Mouse (Mus musculus): Measurements from ENCODE around the gene Pten. TPM values are rescaled to one million over a fixed set of nuclear protein-coding genes. Genes with fewer than 3 reads are reported as not detected.
"Not testable (repeated sequence)": the region's sequence is repeated elsewhere in the genome, so short reads cannot be mapped to it uniquely, and the experiment has no call there.

Gene Pten
- polyA plus RNA-seq, 1 experiment from 2014 or later: 9.5 TPM

DNA sequence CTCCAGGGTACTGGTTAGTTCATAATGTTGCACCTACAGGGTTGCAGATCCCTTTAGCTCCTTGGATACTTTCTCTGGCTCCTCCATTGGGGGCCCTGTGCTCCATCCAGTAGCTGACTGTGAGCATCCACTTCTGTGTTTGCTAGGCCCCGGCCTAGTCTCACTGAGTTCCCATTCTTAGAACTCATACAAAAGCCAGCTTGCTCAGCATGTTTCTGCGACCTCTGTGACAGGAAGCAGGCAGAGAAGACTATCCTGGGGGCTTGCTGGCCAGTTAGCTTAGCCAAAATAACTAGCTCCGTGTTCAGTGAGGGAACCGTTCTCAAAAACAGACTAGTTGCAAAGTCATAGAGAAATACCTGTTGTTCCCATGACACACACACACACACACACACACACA is 30.1 kb downstream of the Pten start:
- H3K4me2 ChIP-seq; H3K27me3 ChIP-seq; ATAC-seq (ENCODE audit: insufficient number of reproducible peaks, low FRiP score, low TSS enrichment, low read depth); H3K36me3 ChIP-seq; H3K9me3 ChIP-seq; H3K4me3 ChIP-seq; H3K4me1 ChIP-seq; H3K9ac ChIP-seq; H3K27ac ChIP-seq: not testable (repeated sequence)
- 68% methylated on average over 4 of the region's 4 CpGs for WGBS

DNA sequence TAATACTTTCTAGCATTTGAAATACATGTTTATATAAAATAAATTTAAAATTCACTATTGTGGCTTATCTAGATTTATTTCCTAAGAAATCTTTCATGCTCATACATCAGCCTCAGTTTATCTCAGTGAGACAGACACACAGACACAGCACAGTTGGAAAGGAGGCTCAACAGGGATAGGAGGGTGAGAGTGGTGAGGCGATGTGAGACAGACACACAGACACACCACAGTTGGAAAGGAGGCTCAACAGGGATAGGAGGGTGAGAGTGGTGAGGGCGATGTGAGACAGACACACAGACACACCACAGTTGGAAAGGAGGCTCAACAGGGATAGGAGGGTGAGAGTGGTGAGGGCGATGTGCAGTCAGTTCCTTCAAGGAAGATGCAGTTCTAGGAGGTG is 30.7 kb downstream of the Pten start:
- not testable (repeated sequence) for H3K4me3 ChIP-seq; H3K27me3 ChIP-seq; H3K27ac ChIP-seq; H3K4me2 ChIP-seq; H3K9ac ChIP-seq; H3K36me3 ChIP-seq; ATAC-seq (ENCODE audit: insufficient number of reproducible peaks, low FRiP score, low TSS enrichment, low read depth); H3K9me3 ChIP-seq
- peaks cover 11% of the 10 kb centered on the region for H3K4me1 ChIP-seq
- 93% methylated on average over 3 of the region's 3 CpGs for WGBS

DNA sequence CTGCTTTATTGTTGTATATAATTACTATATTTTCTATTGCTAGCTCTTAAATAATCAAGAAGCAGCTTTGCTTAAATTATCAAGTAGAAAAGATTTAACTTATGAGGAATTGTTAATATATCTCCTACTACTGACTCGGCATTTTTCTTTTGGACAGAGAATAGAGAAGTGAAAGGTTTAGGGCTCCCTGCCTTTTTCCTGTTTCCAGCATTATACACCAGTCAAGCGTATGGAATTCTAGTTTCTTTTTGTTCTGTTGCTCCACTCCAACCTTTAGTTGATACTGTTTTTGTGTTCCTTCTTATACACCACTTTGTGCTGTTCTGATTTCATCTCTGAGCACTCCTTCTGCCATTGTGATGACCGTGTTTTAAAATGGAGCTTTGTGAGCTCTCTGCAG is 32.2 kb downstream of the Pten start:
- H3K4me2 ChIP-seq: no peak overlapping the region
- H3K9me3 ChIP-seq: no peaks in the 10 kb centered on the region
- H3K9ac ChIP-seq: no peak overlapping the region
- H3K4me1 ChIP-seq: peaks cover 19% of the 10 kb centered on the region
- no peak for ATAC-seq (ENCODE audit: insufficient number of reproducible peaks, low FRiP score, low TSS enrichment, low read depth)
- H3K36me3 ChIP-seq: peaks cover 5% of the 10 kb centered on the region; the same call in 1 of the 2 replicates
- no peak overlapping the region for H3K4me3 ChIP-seq
- H3K27ac ChIP-seq: no peak overlapping the region
- 80% methylated on average over 3 of the region's 3 CpGs for WGBS
- no peaks in the 10 kb centered on the region for H3K27me3 ChIP-seq

DNA sequence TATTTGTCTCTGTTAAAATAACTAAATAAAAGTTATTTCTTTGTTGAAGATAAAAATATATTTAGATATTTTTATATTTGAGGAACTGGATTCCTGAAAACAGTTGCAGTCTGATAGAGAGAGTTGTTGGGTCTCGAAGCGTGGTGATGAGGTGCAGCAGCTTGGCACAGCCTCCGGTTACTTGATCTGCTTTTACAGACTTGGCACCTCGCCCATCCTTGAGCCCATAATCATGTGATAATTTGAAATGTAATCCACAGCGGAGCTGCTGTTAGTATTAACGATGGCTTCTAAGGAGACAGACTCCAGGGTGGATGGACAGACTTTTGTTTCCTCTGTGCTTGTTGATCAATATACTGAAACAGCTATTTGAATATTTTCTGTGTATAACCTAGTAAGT is 35.3 kb downstream of the Pten start:
- Histone ChIP-seq H3K9me3 (no peaks in the 10 kb centered on the region), H3K27ac (no peak overlapping the region), H3K4me3 (no peak overlapping the region), H3K36me3 (no peaks in the 10 kb centered on the region), H3K9ac (no peak overlapping the region), H3K27me3 (no peaks in the 10 kb centered on the region), H3K4me2 (no peak overlapping the region), H3K4me1 (peaks cover 19% of the 10 kb centered on the region)
- no peak for ATAC-seq (ENCODE audit: insufficient number of reproducible peaks, low FRiP score, low TSS enrichment, low read depth)
- 9% methylated on average over 6 of the region's 6 CpGs for WGBS

DNA sequence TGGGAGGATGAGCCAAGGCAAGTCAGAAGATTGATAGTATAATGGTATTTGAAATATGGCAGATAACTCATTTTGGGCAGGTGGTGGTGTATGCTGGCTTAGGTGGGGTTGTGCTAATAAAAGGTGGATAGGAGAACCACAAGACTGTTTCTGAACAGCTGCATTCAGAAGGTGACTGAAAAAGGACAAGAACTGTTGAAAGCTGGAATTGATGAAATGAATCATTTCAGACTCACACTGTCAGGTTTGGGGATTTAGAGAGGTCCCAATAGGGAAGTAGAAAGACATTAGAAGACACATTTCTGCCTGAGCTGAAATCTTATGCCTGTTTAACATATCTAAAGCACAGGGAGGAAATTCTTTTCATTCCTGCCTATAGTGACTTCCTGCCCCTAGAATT is 36.6 kb downstream of the Pten start:
- H3K9me3 ChIP-seq: no peaks in the 10 kb centered on the region
- H3K4me1 ChIP-seq: peaks cover 19% of the 10 kb centered on the region
- no peak for ATAC-seq (ENCODE audit: insufficient number of reproducible peaks, low FRiP score, low TSS enrichment, low read depth)
- H3K27me3 ChIP-seq: no peaks in the 10 kb centered on the region
- H3K27ac ChIP-seq: no peak overlapping the region
- no peak overlapping the region for H3K4me3 ChIP-seq
- 0 out of 2 replicates have a peak, but pooled peaks cover 2% of the 10 kb centered on the region for H3K36me3 ChIP-seq
- no peak overlapping the region for H3K4me2 ChIP-seq
- no peak overlapping the region for H3K9ac ChIP-seq

DNA sequence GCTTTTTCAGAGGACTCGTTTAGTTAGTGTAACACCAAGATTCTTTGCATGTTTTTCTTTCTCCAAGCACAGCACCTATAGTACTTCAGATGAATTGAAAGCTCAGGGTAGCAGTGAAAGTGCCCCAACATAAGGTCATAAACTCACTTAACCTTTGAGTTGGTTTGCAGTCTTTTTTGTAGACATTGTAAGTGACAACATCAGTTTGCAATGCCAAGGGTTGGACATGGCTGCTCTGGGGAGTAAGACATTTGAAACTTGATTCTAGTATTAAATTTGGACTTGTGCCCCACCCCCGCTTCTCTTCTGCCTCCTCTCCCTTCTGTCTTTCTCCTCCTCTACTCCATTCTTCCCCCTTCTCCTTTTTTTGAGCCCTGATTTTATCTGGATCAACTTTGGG is 43.3 kb downstream of the Pten start:
- H3K27me3 ChIP-seq: no peaks in the 10 kb centered on the region
- no peak overlapping the region for H3K27ac ChIP-seq
- no peak for ATAC-seq (ENCODE audit: insufficient number of reproducible peaks, low FRiP score, low TSS enrichment, low read depth)
- peaks cover 15% of the 10 kb centered on the region; the same call in 1 of the 2 replicates for H3K36me3 ChIP-seq
- no peak overlapping the region for H3K4me3 ChIP-seq
- WGBS: 89% methylated on average over 2 of the region's 2 CpGs
- H3K4me1 ChIP-seq: no peaks in the 10 kb centered on the region
- no peaks in the 10 kb centered on the region for H3K9me3 ChIP-seq
- H3K9ac ChIP-seq: no peak overlapping the region
- H3K4me2 ChIP-seq: no peak overlapping the region

DNA sequence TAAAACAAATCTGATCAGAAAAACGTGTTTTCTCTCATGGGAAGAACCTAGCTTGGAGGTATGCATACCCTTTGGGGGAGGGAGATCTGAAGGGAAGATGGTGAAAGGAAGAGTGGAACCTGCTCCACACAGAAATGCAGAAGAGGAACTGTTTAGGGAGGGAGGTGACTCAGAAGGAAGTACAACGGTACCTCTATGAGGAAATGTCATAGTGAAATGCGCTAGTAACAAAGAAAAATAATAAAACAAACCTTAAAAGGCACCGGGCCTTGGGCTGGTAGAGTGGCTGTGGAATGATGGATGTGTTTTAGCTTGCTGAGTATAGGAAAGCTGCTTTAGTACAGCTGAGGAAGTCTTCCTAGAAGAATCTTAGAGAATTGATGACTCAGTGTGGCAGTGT is 47.4 kb downstream of the Pten start:
- no peak overlapping the region for H3K4me3 ChIP-seq
- H3K9ac ChIP-seq: no peak overlapping the region
- H3K4me2 ChIP-seq: no peak overlapping the region
- H3K27me3 ChIP-seq: no peaks in the 10 kb centered on the region
- ATAC-seq (ENCODE audit: insufficient number of reproducible peaks, low FRiP score, low TSS enrichment, low read depth): no peak
- H3K9me3 ChIP-seq: no peaks in the 10 kb centered on the region
- H3K36me3 ChIP-seq: peaks cover 12% of the 10 kb centered on the region; the same call in 1 of the 2 replicates
- no peaks in the 10 kb centered on the region for H3K4me1 ChIP-seq
- 73% methylated on average over 4 of the region's 4 CpGs for WGBS
- no peak overlapping the region for H3K27ac ChIP-seq

DNA sequence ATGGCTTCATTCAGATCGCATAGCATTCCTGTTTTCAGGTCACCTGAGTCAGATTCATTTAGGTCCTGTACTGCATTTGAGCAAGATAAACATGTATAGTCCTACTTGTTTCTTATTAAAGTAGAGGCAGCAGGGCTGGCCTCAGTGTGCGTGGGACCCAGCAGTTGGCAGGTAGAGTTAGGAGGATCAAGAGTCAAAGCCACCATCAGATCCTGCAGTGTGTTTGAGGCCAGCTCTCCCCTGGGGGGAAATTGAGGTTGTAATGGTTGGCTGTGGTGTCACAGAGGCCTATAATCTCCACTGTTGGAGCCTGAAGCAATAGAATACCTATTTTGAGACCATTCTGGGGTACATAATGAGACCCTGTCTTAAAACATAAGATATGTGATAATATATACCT is 50.3 kb downstream of the Pten start:
- 91% methylated on average over 2 of the region's 2 CpGs for WGBS
- peaks cover 5% of the 10 kb centered on the region; the same call in 1 of the 2 replicates for H3K36me3 ChIP-seq
- no peak for ATAC-seq (ENCODE audit: insufficient number of reproducible peaks, low FRiP score, low TSS enrichment, low read depth)

DNA sequence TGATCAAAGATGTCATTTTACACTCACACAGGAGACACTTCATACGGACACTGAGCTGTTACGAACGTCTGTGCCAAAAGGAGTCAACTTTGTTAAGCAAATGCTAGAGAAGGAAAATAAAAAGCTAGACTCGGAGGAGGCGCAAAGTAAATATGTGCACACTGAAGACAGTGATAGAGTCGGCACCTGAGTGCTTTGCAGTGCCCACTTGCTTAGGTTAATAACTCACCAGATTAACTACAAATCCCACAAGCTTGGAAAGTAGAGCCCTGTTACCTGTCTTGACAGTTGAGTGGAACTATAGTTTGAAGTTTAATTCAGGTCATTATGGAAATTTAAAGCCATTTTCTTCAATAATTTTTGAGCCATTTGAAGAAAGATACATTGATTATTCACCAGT is 51.4 kb downstream of the Pten start:
- H3K36me3 ChIP-seq: peaks cover 6% of the 10 kb centered on the region; the same call in 1 of the 2 replicates
- H3K27me3 ChIP-seq: no peaks in the 10 kb centered on the region
- no peak overlapping the region for H3K27ac ChIP-seq
- H3K4me3 ChIP-seq: no peak overlapping the region
- H3K9ac ChIP-seq: no peak overlapping the region
- no peak overlapping the region for H3K4me2 ChIP-seq
- no peaks in the 10 kb centered on the region for H3K4me1 ChIP-seq
- ATAC-seq (ENCODE audit: insufficient number of reproducible peaks, low FRiP score, low TSS enrichment, low read depth): no peak
- WGBS: 76% methylated on average over 6 of the region's 6 CpGs
- no peaks in the 10 kb centered on the region for H3K9me3 ChIP-seq

More for the DNA sequence above, 50.3 kb downstream of the Pten start:
- H3K27me3 ChIP-seq: no peaks in the 10 kb centered on the region
- H3K4me3 ChIP-seq: no peak overlapping the region
- no peak overlapping the region for H3K27ac ChIP-seq
- no peak overlapping the region for H3K4me2 ChIP-seq
- no peaks in the 10 kb centered on the region for H3K9me3 ChIP-seq
- H3K4me1 ChIP-seq: no peaks in the 10 kb centered on the region
- H3K9ac ChIP-seq: no peak overlapping the region

DNA sequence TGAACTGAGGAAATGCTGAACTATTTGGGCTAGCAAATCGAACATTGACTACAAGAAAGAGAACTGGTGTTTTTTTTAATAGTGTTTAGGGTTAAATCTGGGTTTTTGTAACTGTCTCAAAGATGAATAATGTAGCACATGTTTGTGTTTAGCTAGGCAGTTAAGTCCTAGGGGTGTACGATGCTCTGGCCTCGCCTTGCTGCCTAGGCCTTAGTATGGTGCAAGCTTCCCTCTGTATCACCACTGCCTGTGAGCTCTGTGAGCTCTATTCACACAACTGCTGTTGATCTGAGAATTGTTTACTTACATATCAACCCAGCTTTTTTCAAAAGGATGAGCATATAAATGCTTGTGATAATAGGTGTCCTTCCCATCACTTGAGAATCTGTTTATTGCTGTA is 51.8 kb downstream of the Pten start:
- H3K4me1 ChIP-seq: no peaks in the 10 kb centered on the region
- H3K27me3 ChIP-seq: no peaks in the 10 kb centered on the region
- no peak overlapping the region for H3K27ac ChIP-seq
- H3K9ac ChIP-seq: no peak overlapping the region
- no peak overlapping the region for H3K4me3 ChIP-seq
- H3K4me2 ChIP-seq: no peak overlapping the region
- H3K36me3 ChIP-seq: peaks cover 9% of the 10 kb centered on the region; the same call in 1 of the 2 replicates
- 65% methylated on average over 3 of the region's 3 CpGs for WGBS
- H3K9me3 ChIP-seq: no peaks in the 10 kb centered on the region
- ATAC-seq (ENCODE audit: insufficient number of reproducible peaks, low FRiP score, low TSS enrichment, low read depth): no peak

DNA sequence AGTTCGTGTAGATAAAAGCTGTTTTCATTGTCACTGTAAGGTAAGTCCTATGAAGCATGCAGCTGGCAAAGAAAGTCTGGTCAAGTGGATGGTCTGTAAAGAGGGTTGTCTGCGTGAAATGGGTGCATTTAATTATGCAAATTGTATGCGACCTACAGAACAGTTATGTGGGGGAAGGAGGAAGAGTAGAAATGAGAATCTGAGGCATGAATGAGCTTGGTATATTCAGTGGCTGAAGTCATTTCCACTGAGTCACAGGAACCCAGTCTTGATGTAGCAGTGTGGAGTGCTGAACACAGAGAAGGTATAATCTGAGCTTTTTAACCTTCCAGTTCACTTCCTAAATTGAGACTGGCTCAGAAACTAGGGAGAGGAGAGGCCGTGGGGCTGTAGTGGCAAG is 61.5 kb downstream of the Pten start:
- peaks cover 21% of the 10 kb centered on the region for H3K36me3 ChIP-seq
- no peaks in the 10 kb centered on the region for H3K27me3 ChIP-seq
- H3K27ac ChIP-seq: no peak overlapping the region
- 83% methylated on average over 4 of the region's 4 CpGs for WGBS
- H3K4me2 ChIP-seq: no peak overlapping the region
- ATAC-seq (ENCODE audit: insufficient number of reproducible peaks, low FRiP score, low TSS enrichment, low read depth): no peak
- H3K4me1 ChIP-seq: no peaks in the 10 kb centered on the region
- H3K9ac ChIP-seq: no peak overlapping the region
- H3K4me3 ChIP-seq: no peak overlapping the region
- no peaks in the 10 kb centered on the region for H3K9me3 ChIP-seq

DNA sequence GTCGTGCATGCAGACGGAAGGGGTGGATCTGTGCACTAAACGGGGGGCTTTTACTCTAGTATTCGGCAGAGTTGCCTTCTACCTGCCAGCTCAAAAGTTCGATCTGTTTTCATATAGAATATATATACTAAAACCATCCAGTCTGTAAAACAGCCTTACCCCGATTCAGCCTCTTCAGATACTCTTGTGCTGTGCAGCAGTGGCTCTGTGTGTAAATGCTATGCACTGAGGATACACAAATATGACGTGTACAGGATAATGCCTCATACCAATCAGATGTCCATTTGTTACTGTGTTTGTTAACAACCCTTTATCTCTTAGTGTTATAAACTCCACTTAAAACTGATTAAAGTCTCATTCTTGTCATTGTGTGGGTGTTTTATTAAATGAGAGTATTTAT is 65.7 kb downstream of the Pten start:
- H3K4me1 ChIP-seq; H3K27me3 ChIP-seq; ATAC-seq (ENCODE audit: insufficient number of reproducible peaks, low FRiP score, low TSS enrichment, low read depth); H3K9me3 ChIP-seq; H3K4me3 ChIP-seq; H3K4me2 ChIP-seq; H3K9ac ChIP-seq; H3K27ac ChIP-seq; H3K36me3 ChIP-seq: not testable (repeated sequence)
- WGBS: no CpG with 5 or more reads among the region's 7 CpGs

DNA sequence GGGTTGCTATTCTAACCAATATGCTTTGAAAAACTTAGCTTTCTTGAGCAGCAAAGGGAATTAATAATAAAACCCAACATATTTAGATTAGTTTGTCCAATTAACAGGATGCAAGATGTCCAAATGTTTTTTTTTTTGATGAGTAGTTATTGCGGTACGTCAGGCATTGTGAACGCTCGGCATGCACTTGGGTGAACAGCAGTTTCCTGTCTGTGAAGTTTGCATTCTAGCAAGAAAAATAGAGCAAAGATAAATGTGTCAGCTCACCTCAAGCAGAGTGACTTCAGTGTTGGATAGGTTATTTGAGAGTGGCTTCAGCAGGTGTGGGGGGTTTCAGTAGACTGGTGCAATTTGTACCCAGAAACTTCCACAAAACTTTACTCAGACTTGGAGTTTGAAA is 69.3 kb downstream of the Pten start:
- H3K27ac ChIP-seq: no peak overlapping the region
- no peaks in the 10 kb centered on the region for H3K4me1 ChIP-seq
- ATAC-seq (ENCODE audit: insufficient number of reproducible peaks, low FRiP score, low TSS enrichment, low read depth): no peak
- no peak overlapping the region for H3K4me2 ChIP-seq
- no peak overlapping the region for H3K4me3 ChIP-seq
- no peaks in the 10 kb centered on the region for H3K27me3 ChIP-seq
- no peaks in the 10 kb centered on the region for H3K36me3 ChIP-seq
- WGBS: 87% methylated on average over 4 of the region's 4 CpGs
- H3K9me3 ChIP-seq: no peaks in the 10 kb centered on the region
- H3K9ac ChIP-seq: no peak overlapping the region
